Mouse (Mus musculus): ENCODE measurements around the gene Noxa1.

The Noxa1 gene

DNA sequence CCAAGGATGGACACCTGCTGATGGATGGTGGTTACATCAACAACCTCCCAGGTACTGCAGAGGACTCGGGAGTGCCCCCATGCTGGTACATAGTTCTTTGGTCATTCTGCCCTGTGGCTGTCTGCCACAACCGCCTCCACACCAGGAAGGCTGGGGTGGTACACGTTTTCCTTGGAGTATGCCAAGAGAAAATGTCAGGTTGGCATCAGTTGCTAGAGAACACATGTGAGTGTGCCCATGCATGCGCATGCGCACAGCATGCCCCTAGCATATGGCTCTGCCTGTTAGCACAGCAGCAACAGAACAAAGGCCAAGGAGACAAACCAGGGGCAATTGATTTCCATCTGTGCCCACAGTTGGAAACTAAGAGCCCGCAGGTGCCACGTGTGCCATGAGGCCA is 44.0 kb downstream of the Noxa1 start:
- DNase-seq (ENCODE audit: extremely low spot score, low read depth, low spot score): no peak

DNA sequence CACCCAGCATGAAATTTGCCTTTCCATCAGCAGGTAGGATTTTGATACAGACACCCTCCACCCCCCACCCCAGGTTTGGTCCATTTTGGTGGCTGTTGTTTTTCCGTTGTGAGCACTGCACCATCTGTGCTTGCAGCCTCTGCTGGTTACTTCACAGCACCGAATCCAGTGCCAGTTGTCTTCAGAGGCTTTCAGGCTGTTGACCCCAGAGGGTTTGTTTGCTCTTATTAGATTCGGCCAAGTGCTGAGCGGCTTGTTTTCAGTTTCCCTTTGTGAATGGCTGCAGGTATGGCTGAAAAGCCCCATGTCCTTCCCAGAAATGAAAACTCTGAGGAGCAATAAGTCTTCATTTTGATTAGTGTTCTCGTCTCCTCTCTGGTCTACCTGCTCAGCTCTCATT is 54.9 kb downstream of the Noxa1 start:
- no peak for DNase-seq (ENCODE audit: extremely low spot score, low read depth, low spot score)

All from hindlimb bud, embryonic 11.5 days (tissue).